Mouse (Mus musculus): ENCODE measurements around the gene Ube2v1.
A peak's percentile ranks its signal among the peaks of the same experiment; 100 is the strongest.

Ube2v1 gene

GRCm38 (mm10) chr2:167593551-167594250 is 38.2 kb downstream of the Ube2v1 start:
- DNase-seq (ENCODE audit: low spot score in 2 of 2), result no peak

- peak; percentile 31 to 33 for DNase-seq (ENCODE audit: low spot score in 2 of 2)
Measured at GRCm38 (mm10) chr2:167588774-167589577, 42.9 kb downstream of the Ube2v1 start.

- DNase-seq (ENCODE audit: low spot score in 2 of 2), result no peak
Measured at GRCm38 (mm10) chr2:167586976-167587375, 44.9 kb downstream of the Ube2v1 start.

- no peak for DNase-seq (ENCODE audit: low spot score in 2 of 2)
Measured at GRCm38 (mm10) chr2:167586041-167586440, 45.9 kb downstream of the Ube2v1 start.

- DNase-seq (ENCODE audit: low spot score in 2 of 2), result no peak
Measured at GRCm38 (mm10) chr2:167585273-167585672, 46.6 kb downstream of the Ube2v1 start.

GRCm38 (mm10) chr2:167583161-167583952 is 48.5 kb downstream of the Ube2v1 start:
- no peak for DNase-seq (ENCODE audit: low spot score in 2 of 2)

GRCm38 (mm10) chr2:167578521-167578920 is 53.4 kb downstream of the Ube2v1 start:
- peak; percentile 79 for DNase-seq (ENCODE audit: low spot score in 2 of 2)

GRCm38 (mm10) chr2:167577186-167577785 is 54.6 kb downstream of the Ube2v1 start:
- DNase-seq (ENCODE audit: low spot score in 2 of 2), result no peak

- DNase-seq (ENCODE audit: low spot score in 2 of 2), result no peak
Measured at GRCm38 (mm10) chr2:167576121-167576620, 55.7 kb downstream of the Ube2v1 start.

GRCm38 (mm10) chr2:167575581-167575980 is 56.3 kb downstream of the Ube2v1 start:
- no peak for DNase-seq (ENCODE audit: low spot score in 2 of 2)

GRCm38 (mm10) chr2:167574814-167575213 is 57.1 kb downstream of the Ube2v1 start:
- DNase-seq (ENCODE audit: low spot score in 2 of 2), result no peak

- DNase-seq (ENCODE audit: low spot score in 2 of 2), result no peak
Measured at GRCm38 (mm10) chr2:167571442-167572220, 60.3 kb downstream of the Ube2v1 start.

GRCm38 (mm10) chr2:167570815-167571214 is 61.1 kb downstream of the Ube2v1 start:
- no peak for DNase-seq (ENCODE audit: low spot score in 2 of 2)

GRCm38 (mm10) chr2:167569934-167570651 is 61.8 kb downstream of the Ube2v1 start:
- no peak for DNase-seq (ENCODE audit: low spot score in 2 of 2)

GRCm38 (mm10) chr2:167568112-167568511 is 63.8 kb downstream of the Ube2v1 start:
- DNase-seq (ENCODE audit: low spot score in 2 of 2), result no peak

- DNase-seq (ENCODE audit: low spot score in 2 of 2), result no peak
Measured at GRCm38 (mm10) chr2:167565682-167566081, 66.2 kb downstream of the Ube2v1 start.

- DNase-seq (ENCODE audit: low spot score in 2 of 2), result no peak
Measured at GRCm38 (mm10) chr2:167565312-167565656, 66.6 kb downstream of the Ube2v1 start.

GRCm38 (mm10) chr2:167564551-167565311 is 67.2 kb downstream of the Ube2v1 start:
- DNase-seq (ENCODE audit: low spot score in 2 of 2), result no peak

- DNase-seq (ENCODE audit: low spot score in 2 of 2), result no peak
Measured at GRCm38 (mm10) chr2:167563703-167564102, 68.2 kb downstream of the Ube2v1 start.

- DNase-seq (ENCODE audit: low spot score in 2 of 2), result no peak
Measured at GRCm38 (mm10) chr2:167563035-167563434, 68.9 kb downstream of the Ube2v1 start.

Data from thymus, postnatal 10 days (tissue).